Mouse (Mus musculus) lung, embryonic 14.5 days (tissue): Measurements from ENCODE around the gene Trim15. TPM values are rescaled to one million over a fixed set of nuclear protein-coding genes. Genes with fewer than 3 reads are reported as not detected.
"Not testable (repeated sequence)": the region's sequence is repeated elsewhere in the genome, so short reads cannot be mapped to it uniquely, and the experiment has no call there.

Experiments used
- ATAC-seq: fragments of 200-750 bp; cut with Nextera tagmentation; 2 replicates; pipeline ENCODE4 v1.8.0; 2017; ENCODE audit warnings: mild to moderate bottlenecking, moderate TSS enrichment, moderate library complexity; ENCODE audit not compliant: insufficient read depth
- DNase-seq: peaks from one replicate; pipeline ENCODE4 v3.0.0-alpha.2; 2015
- H3K27ac ChIP-seq: fragments of 300-500 bp; sonication (generic); 2 replicates; pipeline ENCODE4 v1.5.1; 2014; ENCODE audit warnings: low read depth, mild to moderate bottlenecking, moderate library complexity
- H3K27me3 ChIP-seq: fragments of 300-500 bp; sonication (generic); 2 replicates; pipeline ENCODE4 v1.6.1; 2014; ENCODE audit warnings: low read length, control low read depth; ENCODE audit not compliant: insufficient read depth
- H3K36me3 ChIP-seq: fragments of 300-500 bp; sonication (generic); 2 replicates; pipeline ENCODE4 v1.6.1; 2014; ENCODE audit warnings: control low read depth; ENCODE audit not compliant: insufficient read depth
- H3K4me1 ChIP-seq: fragments of 300-500 bp; sonication (generic); 2 replicates; pipeline ENCODE4 v1.6.1; 2014; ENCODE audit warnings: antibody characterized with exemption, control low read depth; ENCODE audit not compliant: insufficient read depth
- H3K4me2 ChIP-seq: fragments of 300-500 bp; sonication (generic); 2 replicates; pipeline ENCODE4 v1.6.1; 2014; ENCODE audit warnings: mild to moderate bottlenecking
- H3K4me3 ChIP-seq: fragments of 300-500 bp; sonication (generic); 2 replicates; pipeline ENCODE4 v1.5.1; 2014; ENCODE audit warnings: low read depth, low read length
- H3K9ac ChIP-seq: fragments of 300-500 bp; sonication (generic); 2 replicates; pipeline ENCODE4 v1.6.1; 2014
- H3K9me3 ChIP-seq: fragments of 300-500 bp; sonication (generic); 2 replicates; pipeline ENCODE4 v1.6.1; 2016; ENCODE audit warnings: low read depth, low read length, control low read depth
- CTCF ChIP-seq: IDR thresholded peaks from 2 replicates; pipeline ENCODE4 v1.5.1; 2016; ENCODE audit warnings: antibody characterized with exemption, low read depth
- WGBS: fragments of 180-500 bp; shearing (Covaris S2); extraction: QIAGEN DNeasy Blood & Tissue Kit; methylation state at CpG from one replicate; pipeline ENCODE4 v1.1.7; 2014; 5-methylcytosine and 5-hydroxymethylcytosine counted together
- polyA plus RNA-seq: library from polyadenylated mRNA; unstranded; fragments of >200 nt; fragmentation: Nextera tagmentation; extraction: Ambion mirVana; gene quantifications from 2 replicates; pipeline ENCODE4 v1.2.1, GENCODE M21; 2014

Trim15 gene
- polyA plus RNA-seq, 1 experiment from 2014 or later: 0.11 TPM

GRCm38 (mm10) chr17:36892362-36892761 lies 25.4 kb upstream of the Trim15 start:
- 15% methylated on average over 2 of the region's 2 CpGs for WGBS

GRCm38 (mm10) chr17:36891496-36891895 lies 24.5 kb upstream of the Trim15 start:
- not testable (repeated sequence) for H3K4me1 ChIP-seq, H3K27ac ChIP-seq, H3K36me3 ChIP-seq, H3K27me3 ChIP-seq, H3K9ac ChIP-seq, H3K4me2 ChIP-seq, ATAC-seq, H3K4me3 ChIP-seq, H3K9me3 ChIP-seq, DNase-seq
- WGBS: 80% methylated on average over 1 of the region's 1 CpGs

More at GRCm38 (mm10) chr17:36892362-36892761, 25.4 kb upstream of the Trim15 start:
- Histone ChIP-seq H3K27me3 (no peaks in the 10 kb centered on the region), H3K4me1 (no peaks in the 10 kb centered on the region), H3K4me2 (no peak overlapping the region), H3K36me3 (no peaks in the 10 kb centered on the region), H3K27ac (no peak overlapping the region), H3K9me3 (no peaks in the 10 kb centered on the region), H3K4me3 (no peak overlapping the region), H3K9ac (no peak overlapping the region)
- ATAC-seq (no peak), DNase-seq (peak; percentile 79)
- peak; percentile 78 for TF ChIP-seq CTCF

- no peak within 1 kb of the TSS for H3K4me3 ChIP-seq
- H3K27ac ChIP-seq: no peak within 1 kb of the TSS
- ATAC-seq (no peak), DNase-seq (no peak)
- no peak for TF ChIP-seq CTCF
- no peak within 1 kb of the TSS for H3K4me2 ChIP-seq
- no peak within 1 kb of the TSS for H3K9ac ChIP-seq
- no peaks in the 10 kb centered on the region for H3K4me1 ChIP-seq
- no peaks in the 10 kb centered on the region for H3K36me3 ChIP-seq
- no peaks in the 10 kb centered on the region for H3K27me3 ChIP-seq
- WGBS: 80% methylated on average over 5 of the region's 5 CpGs
- H3K9me3 ChIP-seq: no peaks in the 10 kb centered on the region
Measured at GRCm38 (mm10) chr17:36890073-36890903, 23.3 kb upstream of the Trim15 start, which contains the start of gene Trim40. Trim40 (minus strand) TSS chr17:36890123.

GRCm38 (mm10) chr17:36885132-36885790 lies 18.3 kb upstream of the Trim15 start:
- Histone ChIP-seq H3K4me2 (no peak overlapping the region), H3K36me3 (no peaks in the 10 kb centered on the region), H3K27ac (no peak overlapping the region), H3K9ac (no peak overlapping the region), H3K27me3 (no peaks in the 10 kb centered on the region), H3K4me1 (no peaks in the 10 kb centered on the region), H3K4me3 (no peak overlapping the region), H3K9me3 (no peaks in the 10 kb centered on the region)
- no peak for TF ChIP-seq CTCF
- ATAC-seq (no peak), DNase-seq (no peak)
- WGBS: 86% methylated on average over 12 of the region's 12 CpGs

- DNase-seq (peak; percentile 32), ATAC-seq (no peak)
- Histone ChIP-seq H3K9me3 (no peaks in the 10 kb centered on the region), H3K4me1 (no peaks in the 10 kb centered on the region), H3K27me3 (no peaks in the 10 kb centered on the region), H3K27ac (no peak overlapping the region), H3K9ac (no peak overlapping the region), H3K4me3 (no peak overlapping the region), H3K4me2 (no peak overlapping the region), H3K36me3 (no peaks in the 10 kb centered on the region)
- TF ChIP-seq CTCF: no peak
- WGBS: 41% methylated on average over 2 of the region's 2 CpGs
Measured at GRCm38 (mm10) chr17:36883350-36883749, 16.3 kb upstream of the Trim15 start.

GRCm38 (mm10) chr17:36874636-36875035 lies 7.6 kb upstream of the Trim15 start:
- H3K9me3 ChIP-seq: no peaks in the 10 kb centered on the region
- H3K4me1 ChIP-seq: no peaks in the 10 kb centered on the region
- H3K4me3 ChIP-seq: no peak overlapping the region
- H3K27ac ChIP-seq: no peak overlapping the region
- 36% methylated on average over 4 of the region's 4 CpGs for WGBS
- ATAC-seq (no peak), DNase-seq (peak; percentile 37)
- no peaks in the 10 kb centered on the region for H3K27me3 ChIP-seq
- H3K9ac ChIP-seq: no peak overlapping the region
- TF ChIP-seq CTCF: no peak
- H3K4me2 ChIP-seq: no peak overlapping the region
- no peaks in the 10 kb centered on the region for H3K36me3 ChIP-seq
